Mouse (Mus musculus) layer of hippocampus, adult 18-20 months (tissue): Measurements from ENCODE around the gene Ap4b1. TPM values are rescaled to one million over a fixed set of nuclear protein-coding genes. Genes with fewer than 3 reads are reported as not detected.
"Not testable (repeated sequence)": the region's sequence is repeated elsewhere in the genome, so short reads cannot be mapped to it uniquely, and the experiment has no call there.

ENCODE experiments used
- DNase-seq, 2 experiments: peaks; one replicate each; pipeline ENCODE4 v3.0.0; 2022; ENCODE audit warnings: low spot score in 2 of 2
- long read RNA-seq: library from polyadenylated mRNA; stranded (forward); transcript quantifications from one replicate; pipeline ENCODE4 v2.0.0, GENCODE M21; 2021
- total RNA-seq, 2 experiments: library from RNA; stranded (reverse); gene quantifications; 2 replicates each; pipeline ENCODE4 v1.2.3; 2021

Gene Ap4b1
- 10 to 100 TPM; 11.4 to 12.6 TPM for total RNA-seq
- long read RNA-seq, transcript Ap4b1-201 (10 exons, 2,799 nt), result major isoform, 8 of 9 reads
- long read RNA-seq, partial matches to known transcripts, result 0 of 9 reads
- long read RNA-seq, other reads (novel, unspliced or antisense), result 1 of 9 reads

GRCm38 (mm10) chr3:103808891-103809798 is at the start of gene Ap4b1, which contains the start of the genes Dclre1b and Gm43064:
Ap4b1 (plus strand) TSS chr3:103809520.
Dclre1b (minus strand) TSS chr3:103809444.
Gm43064 (plus strand) TSS chr3:103809573.
- peak; percentile 76 to 92 for DNase-seq

DNA sequence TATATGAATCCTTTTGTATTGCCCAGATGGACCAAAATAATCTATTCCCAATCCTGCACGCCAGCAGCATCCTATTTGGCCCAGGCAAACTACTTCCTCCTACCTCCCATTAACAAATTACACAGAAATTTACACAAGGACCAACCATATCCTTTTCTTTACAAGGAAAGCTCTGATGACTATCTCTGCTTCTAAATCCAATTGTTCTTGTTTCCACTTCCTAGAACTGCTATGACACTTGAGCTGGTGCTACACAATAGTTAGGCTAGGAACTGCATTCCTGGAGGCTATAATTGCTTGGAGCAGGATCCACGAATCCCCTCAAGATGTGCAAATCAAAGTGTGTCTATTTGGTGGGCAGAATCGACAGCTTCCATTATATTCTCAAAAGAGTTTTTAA is 42.5 kb upstream of the Ap4b1 start:
- no peak for DNase-seq

- peak in 1 of 2 experiments; percentile 52 for DNase-seq
Observed at GRCm38 (mm10) chr3:103771531-103772130, 37.7 kb upstream of the Ap4b1 start.

DNA sequence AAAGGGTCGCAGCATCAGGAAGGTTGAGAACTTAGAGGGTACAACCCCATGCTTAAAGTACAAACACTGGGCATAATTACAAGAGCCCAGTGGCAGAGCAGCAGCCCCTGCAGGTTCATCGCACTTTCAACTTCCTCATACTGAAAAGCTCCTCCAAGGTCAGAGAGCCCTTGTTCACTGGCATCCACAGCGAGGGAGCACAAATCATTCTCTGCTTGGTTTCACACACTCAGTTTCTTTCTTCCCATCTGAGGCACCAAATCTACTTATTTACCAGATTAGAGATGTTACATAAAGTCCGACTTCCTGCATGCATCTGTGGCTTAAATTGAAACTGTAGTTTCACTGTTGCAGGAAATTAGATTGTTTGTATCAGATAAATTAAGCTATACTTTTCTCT is 36.5 kb upstream of the Ap4b1 start:
- no peak for DNase-seq

DNA sequence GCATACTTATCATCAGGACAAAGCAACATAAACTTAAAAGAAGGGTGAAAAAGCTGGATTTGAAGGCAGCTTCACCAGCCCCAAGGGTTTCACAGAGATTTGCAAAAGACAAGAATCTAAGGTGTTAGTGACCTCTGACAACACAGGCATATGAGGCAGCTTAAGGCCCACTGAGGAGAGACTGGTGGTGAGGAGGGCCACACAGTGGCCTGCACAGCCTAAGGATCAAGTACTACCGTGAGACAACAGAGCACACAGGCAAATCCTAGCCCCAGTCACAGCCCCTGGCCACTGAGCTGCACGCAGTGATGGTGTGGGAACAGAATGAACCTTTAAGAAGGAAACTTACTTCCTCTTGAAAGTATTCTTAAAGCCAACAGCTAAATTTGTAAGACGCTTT is 35.8 kb upstream of the Ap4b1 start:
- no peak for DNase-seq

GRCm38 (mm10) chr3:103774009-103774408 is 35.3 kb upstream of the Ap4b1 start:
- DNase-seq, result no peak

- DNase-seq, result peak; percentile 26 to 52
Observed at GRCm38 (mm10) chr3:103777940-103778339, 31.4 kb upstream of the Ap4b1 start.

DNA sequence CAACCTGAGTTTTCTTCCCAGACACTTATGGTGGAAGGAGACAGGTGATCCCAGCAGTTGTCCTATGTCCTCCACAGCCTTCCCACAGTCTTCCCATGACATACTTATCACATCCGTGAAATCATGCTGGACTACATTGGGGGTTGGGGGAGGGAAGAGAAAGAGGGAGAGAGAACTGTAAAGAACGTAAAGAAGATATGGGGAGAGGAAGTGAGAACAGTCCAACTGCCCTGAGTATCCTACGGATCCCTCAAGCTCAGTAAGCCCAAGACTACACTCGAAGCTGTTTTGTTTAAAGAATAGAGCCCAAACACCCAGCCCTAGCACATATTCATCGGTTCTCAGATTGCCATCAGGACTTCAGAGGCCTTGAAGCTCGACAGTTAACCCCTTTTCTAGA is 30.7 kb upstream of the Ap4b1 start:
- DNase-seq, result no peak

DNA sequence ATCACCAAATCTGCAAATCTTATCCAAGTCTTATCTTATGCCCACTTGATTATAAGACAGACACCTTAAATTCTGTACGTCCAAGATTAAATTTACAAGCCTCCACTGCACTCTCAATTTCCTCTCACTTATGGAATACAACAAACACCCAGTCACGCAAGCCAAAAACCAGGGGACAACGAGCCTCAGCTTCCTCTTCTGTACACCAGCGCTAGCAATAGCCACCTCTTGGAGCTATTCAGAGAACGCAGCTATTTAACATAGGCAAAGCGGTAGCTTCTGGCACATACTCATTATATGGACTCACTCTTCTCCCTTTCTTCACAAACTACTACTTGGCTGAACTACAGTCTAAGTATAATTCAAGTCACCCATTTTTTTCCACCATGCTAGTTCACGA is 30.1 kb upstream of the Ap4b1 start:
- DNase-seq, result no peak

- peak; percentile 23 to 42 for DNase-seq
Observed at GRCm38 (mm10) chr3:103780271-103780670, 29.0 kb upstream of the Ap4b1 start.

- DNase-seq, result no peak
Observed at GRCm38 (mm10) chr3:103780777-103781176, 28.5 kb upstream of the Ap4b1 start.

- DNase-seq, result no peak
Observed at GRCm38 (mm10) chr3:103782844-103783609, 26.3 kb upstream of the Ap4b1 start.

DNA sequence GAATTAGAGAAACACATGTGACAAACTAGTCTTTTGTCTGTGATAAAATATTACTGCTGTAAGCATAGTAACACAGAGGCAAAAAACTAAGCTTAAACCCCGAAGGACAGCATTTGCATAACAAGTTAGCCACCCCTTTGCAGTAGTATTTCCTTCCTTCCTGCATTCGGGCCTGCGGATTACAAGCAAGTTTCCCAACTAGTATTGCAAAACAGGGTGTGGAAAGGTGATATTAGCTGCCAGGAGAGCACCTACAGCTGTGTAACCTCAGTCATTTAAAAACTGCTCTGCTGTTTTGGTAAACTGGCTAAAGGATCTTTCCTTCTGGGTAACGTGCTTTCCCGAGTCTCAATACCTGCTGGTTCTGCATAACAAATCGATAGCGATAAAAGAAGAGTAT is 22.1 kb upstream of the Ap4b1 start:
- no peak for DNase-seq

DNA sequence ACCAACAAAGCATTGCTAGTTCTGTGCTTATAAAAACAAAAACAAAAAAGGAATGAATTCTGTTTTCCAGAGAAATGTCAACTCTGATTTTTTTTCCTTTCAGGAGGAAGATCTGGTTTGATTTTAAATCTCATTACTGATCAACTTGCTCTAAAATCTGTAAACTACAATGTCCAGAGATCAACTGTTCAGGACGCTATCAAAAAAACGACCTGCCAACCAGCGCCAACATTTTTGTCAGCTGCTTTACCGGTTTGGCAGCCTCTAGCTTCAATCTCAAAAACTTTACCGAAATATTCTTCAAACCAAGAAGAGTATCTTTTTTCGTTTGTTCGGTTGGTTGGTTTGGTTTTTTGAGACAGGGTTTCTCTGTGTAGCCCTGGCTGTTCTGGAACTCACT is 20.2 kb upstream of the Ap4b1 start:
- no peak for DNase-seq

DNA sequence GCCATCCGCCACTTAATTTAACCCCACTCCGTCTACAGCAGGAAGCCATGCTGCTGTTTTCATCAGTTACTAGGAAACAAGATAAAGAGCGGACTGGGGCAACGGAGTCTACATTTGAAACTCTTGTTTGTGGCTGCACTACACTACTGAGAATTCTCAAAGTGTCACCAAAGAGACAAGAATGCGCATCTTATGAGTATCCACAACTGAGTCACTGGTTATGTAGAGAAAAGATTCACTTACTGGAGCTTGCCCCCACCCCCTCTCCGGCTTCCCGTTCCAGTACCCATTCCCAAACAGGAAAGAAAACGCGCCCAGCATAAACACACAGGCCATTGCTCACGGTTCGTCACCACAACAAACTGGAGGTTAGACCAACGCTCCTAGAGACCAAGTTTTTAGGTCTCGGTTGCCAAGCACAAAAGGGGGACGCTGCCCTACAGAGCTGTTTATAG is 19.4 kb upstream of the Ap4b1 start:
- no peak for DNase-seq

GRCm38 (mm10) chr3:103790346-103791145 is 18.8 kb upstream of the Ap4b1 start:
- peak in 1 of 2 experiments; percentile 38 for DNase-seq

GRCm38 (mm10) chr3:103791230-103792110 is 17.9 kb upstream of the Ap4b1 start, which contains the start of gene Hipk1:
Hipk1 (minus strand) TSS chr3:103791563.
- DNase-seq, result peak; percentile 92 to 96

DNA sequence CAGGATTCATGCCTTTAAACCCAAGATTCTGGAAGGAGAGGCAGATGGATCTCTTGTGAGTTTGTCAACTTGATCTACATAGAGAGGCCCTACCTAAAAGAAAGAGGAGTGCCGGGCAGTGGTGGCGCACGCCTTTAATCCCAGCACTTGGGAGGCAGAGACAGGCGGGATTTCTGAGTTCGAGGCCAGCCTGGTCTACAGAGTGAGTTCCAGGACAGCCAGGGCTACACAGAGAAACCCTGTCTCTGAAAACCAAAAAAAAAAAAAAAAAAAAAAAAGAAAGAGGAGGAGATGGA is 17.3 kb upstream of the Ap4b1 start:
- not testable (repeated sequence) for DNase-seq

- DNase-seq, result no peak
Observed at GRCm38 (mm10) chr3:103792566-103792965, 16.8 kb upstream of the Ap4b1 start.

DNA sequence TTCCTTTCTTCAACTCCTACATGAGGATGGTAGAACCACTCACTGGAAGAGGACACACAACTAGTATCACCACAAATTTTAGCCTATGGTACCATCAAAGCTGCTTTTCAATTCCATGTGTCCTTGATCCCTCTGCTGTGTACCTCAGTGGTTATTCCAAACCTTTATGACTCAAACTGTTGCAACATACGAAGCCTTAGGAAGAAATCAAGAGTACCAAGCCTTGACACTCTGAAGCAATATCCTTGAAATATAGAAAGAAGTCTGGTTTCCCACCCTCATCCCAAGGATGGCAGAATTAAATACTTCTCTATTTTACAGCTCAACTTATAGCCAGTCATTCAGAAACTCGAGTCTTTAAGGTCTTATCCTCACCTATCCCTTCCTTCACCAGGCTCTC is 12.9 kb upstream of the Ap4b1 start:
- no peak for DNase-seq
